Mouse (Mus musculus) MEL (cell line): ENCODE measurements around the gene Fyb.

ENCODE experiments used
- CHD1 ChIP-seq: IDR thresholded peaks from 2 replicates; pipeline ENCODE4 v1.6.1; 2012; ENCODE audit warnings: low read depth, mild to moderate bottlenecking, inconsistent platforms, low read length, improper control_type of control experiment
- CHD2 ChIP-seq: IDR thresholded peaks from 2 replicates; pipeline ENCODE4 v1.6.1; 2011; ENCODE audit warnings: low read length, improper control_type of control experiment
- CTCF ChIP-seq, 3 experiments: IDR thresholded peaks in 2 of 3; conservative IDR thresholded peaks in 1 of 3; 2 replicates each; pipeline ENCODE4 v1.5.1; 2011 to 2012; ENCODE audit warnings: low read length in 3 of 3, low read depth in 2 of 3, mild to moderate bottlenecking in 2 of 3, improper control_type of control experiment in 1 of 3, inconsistent platforms in 1 of 3, mixed read lengths in 1 of 3, moderate library complexity in 1 of 3; ENCODE audit not compliant: control insufficient read depth in 1 of 3, insufficient read depth in 1 of 3, poor library complexity in 1 of 3, severe bottlenecking in 1 of 3
- EP300 ChIP-seq, 2 experiments: IDR thresholded peaks; 2 replicates each; pipeline ENCODE4 v1.6.1; 2011; ENCODE audit warnings: improper control_type of control experiment in 2 of 2, low read length in 2 of 2, low read depth in 1 of 2, mild to moderate bottlenecking in 1 of 2
- MYC ChIP-seq: IDR thresholded peaks from 2 replicates; pipeline ENCODE4 v1.6.1; 2011; ENCODE audit warnings: low read depth, mild to moderate bottlenecking, low read length, improper control_type of control experiment, moderate library complexity
- NELFE ChIP-seq: IDR thresholded peaks from 2 replicates; pipeline ENCODE4 v1.6.1; 2011; ENCODE audit warnings: low read depth, low read length, improper control_type of control experiment
- POLR2A ChIP-seq, 2 experiments: IDR thresholded peaks; 2 replicates each; pipeline ENCODE4 v1.6.1; 2011 to 2012; ENCODE audit warnings: low read length in 2 of 2, mild to moderate bottlenecking in 2 of 2, control low read depth in 1 of 2, improper control_type of control experiment in 1 of 2, low read depth in 1 of 2, moderate library complexity in 1 of 2; ENCODE audit not compliant: control insufficient read depth in 1 of 2, insufficient read depth in 1 of 2, poor library complexity in 1 of 2
- RCOR1 ChIP-seq: IDR thresholded peaks from 2 replicates; pipeline ENCODE4 v1.6.1; 2012; ENCODE audit warnings: low read depth, mild to moderate bottlenecking, inconsistent platforms, low read length, improper control_type of control experiment
- TCF12 ChIP-seq: IDR thresholded peaks from 2 replicates; pipeline ENCODE4 v1.6.1; 2014; ENCODE audit warnings: low read depth, mild to moderate bottlenecking, inconsistent platforms, low read length, improper control_type of control experiment, moderate library complexity

- TF ChIP-seq RCOR1, result no peak
- peak in 1 of 3 experiments; percentile 60; a peak in 2 of 6 replicates for TF ChIP-seq CTCF (IDR thresholded peaks at IDR 0.05 in 2 of 3, conservative IDR thresholded peaks at IDR 0.05 in 1 of 3; ENCODE audit: control insufficient read depth in 1 of 3, insufficient read depth in 1 of 3, low read depth in 2 of 3, low read length in 3 of 3, poor library complexity in 1 of 3, severe bottlenecking in 1 of 3)
- 0 out of 4 replicates have a peak, but pooled peaks of 1 of the 2 experiments have one; percentile 7 for TF ChIP-seq EP300 (IDR thresholded peaks at IDR 0.05; ENCODE audit: low read depth in 1 of 2, low read length in 2 of 2)
- no peak for TF ChIP-seq CHD2
- TF ChIP-seq NELFE, result no peak
- TF ChIP-seq CHD1, result no peak
- TF ChIP-seq TCF12, result no peak
- no peak for TF ChIP-seq MYC
- no peak for TF ChIP-seq POLR2A (IDR thresholded peaks at IDR 0.05; ENCODE audit: control insufficient read depth in 1 of 2, insufficient read depth in 1 of 2, low read depth in 1 of 2, low read length in 2 of 2, poor library complexity in 1 of 2)
These were observed 21.9 kb upstream of the Fyb start for GRCm38 (mm10) chr15:6500787-6501186.
